Mouse (Mus musculus) C2C12 (cell line): Measurements from ENCODE around the gene Klf2. TPM values are rescaled to one million over a fixed set of nuclear protein-coding genes. Genes with fewer than 3 reads are reported as not detected.

Experiments used
- H3K27me3 ChIP-seq: one replicate; pipeline ENCODE4 v1.6.1; 2011; ENCODE audit not compliant: control insufficient read depth, insufficient read depth, insufficient read length
- H3K36me3 ChIP-seq: one replicate; pipeline ENCODE4 v1.6.1; 2011; ENCODE audit not compliant: control insufficient read depth, insufficient read depth
- H3K4me3 ChIP-seq: one replicate; pipeline ENCODE4 v1.5.1; 2011; ENCODE audit warnings: mild to moderate bottlenecking, control low read depth; ENCODE audit not compliant: poor library complexity, insufficient read depth, severe bottlenecking
- H3K79me2 ChIP-seq: one replicate; pipeline ENCODE4 v1.6.1; 2011; ENCODE audit not compliant: control insufficient read depth, insufficient read depth
- H3K79me3 ChIP-seq: one replicate; pipeline ENCODE4 v1.6.1; 2011; ENCODE audit warnings: low read depth, control low read depth
- H3ac ChIP-seq: one replicate; pipeline ENCODE3; 2011; ENCODE audit warnings: low read depth; ENCODE audit not compliant: control insufficient read depth, insufficient read length
- CEBPB ChIP-seq: IDR thresholded peaks from one replicate; pipeline ENCODE4 v1.6.1; 2011; ENCODE audit warnings: low read depth, mild to moderate bottlenecking, control low read depth, moderate library complexity
- CTCF ChIP-seq: IDR thresholded peaks from one replicate; pipeline ENCODE4 v1.5.1; 2011; ENCODE audit not compliant: control insufficient read depth, insufficient read depth, insufficient read length
- FOSL1 ChIP-seq: IDR thresholded peaks from one replicate; pipeline ENCODE4 v1.8.0; 2011; ENCODE audit warnings: mild to moderate bottlenecking, low read length; ENCODE audit not compliant: poor library complexity, insufficient read depth, severe bottlenecking
- MAX ChIP-seq: IDR thresholded peaks from one replicate; pipeline ENCODE4 v1.6.1; 2011; ENCODE audit warnings: mild to moderate bottlenecking, control low read depth
- MYOD1 ChIP-seq: IDR thresholded peaks from one replicate; pipeline ENCODE4 v1.6.1; 2011; ENCODE audit warnings: low read depth; ENCODE audit not compliant: control insufficient read depth, insufficient read length
- MYOG ChIP-seq: IDR thresholded peaks from one replicate; pipeline ENCODE4 v1.6.1; 2011; ENCODE audit not compliant: control insufficient read depth, insufficient read length; ENCODE audit errors: extremely low read depth
- USF1 ChIP-seq: IDR thresholded peaks from one replicate; pipeline ENCODE4 v1.6.1; 2011; ENCODE audit warnings: low read depth, mild to moderate bottlenecking, control low read depth, moderate library complexity
- polyA plus RNA-seq: library from polyadenylated mRNA; unstranded; fragments of >200 nt; fragmentation: generic; extraction: Trizol; gene quantifications from one replicate; pipeline ENCODE4 v1.2.1, GENCODE M21; 2012; ENCODE audit warnings: missing spikeins

Klf2 gene
- polyA plus RNA-seq, 1 experiment, result 9.9 TPM

DNA sequence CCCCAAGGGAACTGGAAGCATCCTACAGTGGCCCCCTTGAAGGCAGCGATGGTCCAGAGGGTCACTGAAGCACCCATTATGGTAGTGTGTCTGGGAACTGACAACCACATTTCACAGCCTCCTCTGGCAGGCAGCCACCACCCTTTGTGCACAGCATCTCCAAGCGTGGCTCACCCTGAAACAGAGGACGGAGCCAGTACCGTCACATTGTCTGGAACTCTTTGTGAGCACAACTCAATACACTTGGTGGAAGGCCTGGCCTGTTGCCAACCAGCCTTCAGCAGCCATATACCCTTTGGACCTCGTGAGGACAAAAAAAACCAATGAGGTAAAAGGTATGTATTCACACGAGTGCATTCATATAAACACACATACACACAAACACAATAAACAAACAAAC lies 10.6 kb upstream of the Klf2 start:
- H3K79me2 ChIP-seq, result no peaks in the 10 kb centered on the region
- H3ac ChIP-seq, result no peak overlapping the region
- TF ChIP-seq MAX (no peak), MYOG (no peak)
- H3K27me3 ChIP-seq, result no peaks in the 10 kb centered on the region
- no peaks in the 10 kb centered on the region for H3K36me3 ChIP-seq
- no peaks in the 10 kb centered on the region for H3K79me3 ChIP-seq
- H3K4me3 ChIP-seq, result no peak overlapping the region

DNA sequence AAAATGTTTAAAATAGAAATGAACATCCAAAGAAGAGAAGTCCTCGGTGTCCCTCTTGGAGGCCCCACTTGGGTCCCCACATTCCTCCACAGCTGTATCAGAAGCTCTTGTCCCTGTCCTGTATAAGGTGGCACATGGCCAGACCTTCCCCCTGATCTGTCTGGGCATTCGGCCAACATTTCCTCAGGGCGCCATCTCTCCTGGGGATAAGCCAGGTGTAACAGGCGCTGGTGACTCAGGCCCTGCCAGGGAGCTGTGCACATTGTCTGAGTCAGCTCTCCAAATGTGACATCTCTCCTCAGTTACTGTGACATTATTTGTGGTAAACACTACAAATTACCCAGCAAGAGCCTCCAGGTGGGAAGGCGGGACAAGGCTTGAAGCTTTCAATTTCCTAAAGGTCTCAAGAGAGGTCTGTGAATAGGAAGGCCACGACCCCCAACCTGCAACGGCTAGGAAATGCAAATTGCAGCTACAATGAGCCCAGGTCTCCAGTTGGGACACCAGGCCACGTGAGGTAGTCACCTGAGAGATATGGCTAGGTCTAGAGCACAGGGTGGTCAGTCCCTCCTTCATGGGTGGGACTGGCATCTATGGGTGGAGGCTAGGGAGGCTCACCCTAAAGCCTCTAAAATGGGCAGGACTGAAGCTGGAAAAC lies 7.9 kb upstream of the Klf2 start:
- no peak for TF ChIP-seq CTCF
- TF ChIP-seq CEBPB, result no peak
- TF ChIP-seq USF1, result no peak
- TF ChIP-seq FOSL1, result no peak
- TF ChIP-seq MYOD1, result no peak
- no peak for TF ChIP-seq MYOG
- TF ChIP-seq MAX, result no peak

DNA sequence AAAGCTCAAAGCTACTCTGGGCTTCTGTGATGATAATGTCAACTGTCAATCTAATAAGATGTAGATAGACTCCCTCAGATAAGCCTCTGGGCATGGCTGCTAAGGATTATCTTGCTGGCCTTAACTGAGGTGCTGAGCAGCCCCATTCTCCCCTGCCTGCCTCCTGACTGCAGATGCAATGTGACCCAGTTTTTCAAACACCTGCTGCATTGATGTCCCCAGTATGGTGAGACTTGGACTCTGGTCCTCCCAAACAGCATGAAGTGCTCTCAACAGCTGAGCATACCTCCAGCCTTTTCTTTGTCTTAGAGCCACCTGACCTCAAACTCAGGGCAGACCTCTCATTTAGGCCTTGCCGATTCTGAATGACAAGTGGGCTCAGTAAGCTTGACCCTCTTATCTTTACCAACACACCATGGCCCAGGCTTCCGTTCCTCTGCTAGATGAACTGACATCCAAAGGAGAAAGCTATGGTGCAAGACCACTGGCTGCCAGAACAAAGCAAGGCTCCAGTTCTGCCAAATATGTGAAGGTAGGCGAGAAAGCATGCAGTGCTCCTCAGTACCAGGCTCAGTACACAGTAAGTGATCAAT lies 5.8 kb upstream of the Klf2 start:
- no peaks in the 10 kb centered on the region for H3K36me3 ChIP-seq
- no peak overlapping the region for H3K4me3 ChIP-seq
- H3K79me3 ChIP-seq, result no peaks in the 10 kb centered on the region
- TF ChIP-seq USF1 (no peak), FOSL1 (no peak), CEBPB (no peak), CTCF (no peak), MYOG (no peak), MYOD1 (no peak), MAX (no peak)
- no peaks in the 10 kb centered on the region for H3K27me3 ChIP-seq
- H3K79me2 ChIP-seq, result no peaks in the 10 kb centered on the region
- H3ac ChIP-seq, result no peak overlapping the region

More for the DNA sequence above, 7.9 kb upstream of the Klf2 start:
- Histone ChIP-seq H3K79me3 (no peaks in the 10 kb centered on the region), H3K4me3 (no peak overlapping the region), H3ac (no peak overlapping the region), H3K79me2 (no peaks in the 10 kb centered on the region), H3K36me3 (no peaks in the 10 kb centered on the region), H3K27me3 (no peaks in the 10 kb centered on the region)

DNA sequence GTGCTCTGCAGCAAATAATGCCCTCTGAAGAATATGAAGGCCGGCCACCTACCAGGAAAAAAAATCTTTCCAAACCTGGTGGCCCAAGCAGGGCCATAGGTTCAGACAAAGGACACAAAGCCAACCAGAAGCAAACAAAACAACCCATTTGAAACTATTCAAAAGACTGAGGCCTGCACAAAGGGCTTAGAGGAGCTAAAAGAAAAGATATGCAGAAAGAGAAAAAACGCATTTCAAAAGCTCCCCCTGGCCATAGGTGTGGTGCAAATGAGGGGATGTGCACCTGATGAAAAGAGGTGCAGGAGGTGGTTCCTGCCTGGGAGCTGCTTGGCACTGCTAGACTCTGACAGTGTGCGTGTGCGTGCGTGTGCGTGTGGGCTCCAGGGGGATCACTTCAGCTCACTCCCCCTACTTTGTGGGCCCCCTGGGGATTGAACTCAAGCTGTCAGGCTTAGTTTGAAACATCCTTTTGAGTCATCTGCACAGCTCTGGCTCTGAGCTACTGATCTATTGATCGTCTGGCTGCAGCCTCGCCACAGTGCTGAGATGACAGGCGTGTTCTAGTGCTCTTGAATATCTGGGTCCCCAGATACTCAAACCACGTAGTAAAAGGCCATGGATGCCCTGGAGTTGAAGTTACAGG lies 2.7 kb upstream of the Klf2 start:
- TF ChIP-seq MYOD1, result no peak
- TF ChIP-seq CTCF, result no peak
- no peak for TF ChIP-seq MAX
- no peak for TF ChIP-seq CEBPB
- peaks cover 11% of the 10 kb centered on the region for H3K79me3 ChIP-seq
- no peaks in the 10 kb centered on the region for H3K36me3 ChIP-seq
- no peaks in the 10 kb centered on the region for H3K27me3 ChIP-seq
- peaks cover 22% of the 10 kb centered on the region for H3K79me2 ChIP-seq
- H3K4me3 ChIP-seq, result no peak overlapping the region
- no peak overlapping the region for H3ac ChIP-seq

DNA sequence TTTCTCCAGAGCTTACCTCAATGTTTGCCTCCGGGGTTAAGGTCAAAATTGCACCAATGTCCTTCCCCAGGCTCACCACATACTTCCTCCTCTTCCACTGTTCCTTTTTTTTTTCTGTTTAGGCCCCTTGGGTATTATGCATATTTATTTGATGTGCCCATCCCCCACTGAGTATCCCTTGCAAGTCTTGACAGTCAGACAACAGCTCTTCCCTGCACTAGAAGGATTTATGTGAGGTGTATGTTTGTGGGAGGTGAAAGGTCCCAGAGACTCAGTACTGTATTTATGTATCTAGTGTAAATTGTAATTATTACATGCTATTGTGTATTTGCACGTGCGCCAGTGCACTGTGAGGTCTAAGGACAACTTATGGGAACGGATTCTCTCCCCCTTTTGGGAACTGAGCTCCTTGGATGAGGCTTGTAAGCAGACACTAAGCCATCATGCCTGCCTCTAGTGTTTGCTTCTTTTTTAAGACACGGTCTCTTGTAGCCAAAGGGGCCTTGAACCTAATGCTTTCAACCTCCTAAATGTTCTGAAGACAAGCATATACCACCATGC lies 1.0 kb upstream of the Klf2 start:
- Histone ChIP-seq H3K36me3 (peaks cover 3% of the 10 kb centered on the region), H3ac (no peak overlapping the region), H3K79me2 (peaks cover 24% of the 10 kb centered on the region), H3K27me3 (no peaks in the 10 kb centered on the region), H3K4me3 (no peak overlapping the region), H3K79me3 (peaks cover 11% of the 10 kb centered on the region)
- TF ChIP-seq USF1 (no peak), MYOG (no peak), MAX (no peak), FOSL1 (no peak)

DNA sequence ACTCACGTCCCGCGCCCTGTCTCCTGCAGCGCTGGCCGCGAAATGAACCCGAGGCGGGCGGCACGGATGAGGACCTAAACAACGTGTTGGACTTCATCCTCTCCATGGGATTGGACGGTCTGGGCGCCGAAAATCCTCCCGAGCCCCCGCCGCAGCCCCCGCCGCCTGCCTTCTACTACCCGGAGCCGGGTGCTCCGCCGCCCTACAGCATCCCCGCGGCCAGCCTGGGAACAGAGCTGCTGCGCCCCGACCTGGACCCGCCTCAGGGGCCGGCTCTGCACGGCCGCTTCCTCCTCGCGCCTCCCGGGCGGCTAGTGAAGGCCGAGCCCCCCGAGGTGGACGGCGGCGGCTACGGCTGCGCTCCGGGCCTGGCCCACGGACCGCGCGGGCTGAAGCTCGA lies 564 bp downstream of the Klf2 start:
- Histone ChIP-seq H3K79me3 (peaks cover 11% of the 10 kb centered on the region), H3ac (peak overlapping the region; percentile 83), H3K36me3 (peaks cover 3% of the 10 kb centered on the region), H3K4me3 (peak overlapping the region; percentile 65), H3K79me2 (peaks cover 24% of the 10 kb centered on the region), H3K27me3 (no peaks in the 10 kb centered on the region)
- no peak for TF ChIP-seq MAX
- no peak for TF ChIP-seq FOSL1
